Mouse (Mus musculus) layer of hippocampus, postnatal 10 days (tissue): ENCODE data around the gene Sms. TPM values are rescaled to one million over a fixed set of nuclear protein-coding genes. Genes with fewer than 3 reads are reported as not detected.

Source experiments
- DNase-seq, 2 experiments: peaks; one replicate each; pipeline ENCODE4 v3.0.0; 2021; ENCODE audit warnings: low spot score in 2 of 2
- long read RNA-seq: library from polyadenylated mRNA; stranded (forward); transcript quantifications from one replicate; pipeline ENCODE4 v2.0.0, GENCODE M21; 2023
- total RNA-seq, 2 experiments: library from RNA; stranded (reverse); gene quantifications; 2 replicates each; pipeline ENCODE4 v1.2.3; 2021

Sms gene
- total RNA-seq = 100 to 1,000 TPM in 1 of 2 experiments, 10 to 100 TPM in 1; 89.3 to 102 TPM
- long read RNA-seq, transcript Sms-201 (11 exons, 3,717 nt) = major isoform, 36 of 48 reads
- long read RNA-seq, partial matches to known transcripts = 3 of 48 reads
- long read RNA-seq, other reads (novel, unspliced or antisense) = 6 of 48 reads

- peak in 1 of 2 experiments; percentile 52 for DNase-seq
Measured at GRCm38 (mm10) chrX:157491944-157492726, at the start of gene Sms. TSS of gene Sms (minus strand) at chrX:157492287.

- no peak for DNase-seq
Measured at GRCm38 (mm10) chrX:157506400-157506799, 14.3 kb upstream of the Sms start.

GRCm38 (mm10) chrX:157504506-157504905 is 12.4 kb upstream of the Sms start:
- no peak for DNase-seq

- DNase-seq = no peak
Measured at GRCm38 (mm10) chrX:157501871-157502270, 9.8 kb upstream of the Sms start.

GRCm38 (mm10) chrX:157500004-157500403 is 7.9 kb upstream of the Sms start:
- DNase-seq = no peak

- no peak for DNase-seq
Measured at GRCm38 (mm10) chrX:157493159-157493558, 1.1 kb upstream of the Sms start.

GRCm38 (mm10) chrX:157491145-157491935 is 747 bp downstream of the Sms start:
- peak; percentile 28 to 47 for DNase-seq

GRCm38 (mm10) chrX:157490769-157491144 is 1.3 kb downstream of the Sms start:
- DNase-seq = peak in 1 of 2 experiments; percentile 8

GRCm38 (mm10) chrX:157489871-157490721 is 2.0 kb downstream of the Sms start:
- DNase-seq = no peak

GRCm38 (mm10) chrX:157488831-157489230 is 3.3 kb downstream of the Sms start:
- no peak for DNase-seq

GRCm38 (mm10) chrX:157486765-157487164 is 5.3 kb downstream of the Sms start:
- peak; percentile 9 to 33 for DNase-seq

GRCm38 (mm10) chrX:157482842-157483241 is 9.2 kb downstream of the Sms start:
- DNase-seq = no peak

- DNase-seq = no peak
Measured at GRCm38 (mm10) chrX:157481860-157482259, 10.2 kb downstream of the Sms start.

- no peak for DNase-seq
Measured at GRCm38 (mm10) chrX:157477328-157477727, 14.8 kb downstream of the Sms start.

- DNase-seq = no peak
Measured at GRCm38 (mm10) chrX:157476153-157476810, 15.8 kb downstream of the Sms start.

- no peak for DNase-seq
Measured at GRCm38 (mm10) chrX:157471711-157472660, 20.1 kb downstream of the Sms start.

GRCm38 (mm10) chrX:157468795-157469194 is 23.3 kb downstream of the Sms start:
- DNase-seq = no peak

GRCm38 (mm10) chrX:157468055-157468454 is 24.0 kb downstream of the Sms start:
- DNase-seq = no peak

GRCm38 (mm10) chrX:157465949-157466348 is 26.1 kb downstream of the Sms start:
- DNase-seq = no peak
